Mouse (Mus musculus): ENCODE measurements around the gene Rhot2. TPM values are rescaled to one million over a fixed set of nuclear protein-coding genes. Genes with fewer than 3 reads are reported as not detected.
"Not testable (repeated sequence)": the region's sequence is repeated elsewhere in the genome, so short reads cannot be mapped to it uniquely, and the experiment has no call there.

Rhot2 gene
- polyA plus RNA-seq, 1 experiment from 2014 or later = 20.6 TPM

- Histone ChIP-seq H3K9ac (no peak overlapping the region), H3K36me3 (0 out of 2 replicates have a peak, but pooled peaks cover 1% of the 10 kb centered on the region), H3K27ac (no peak overlapping the region), H3K27me3 (no peaks in the 10 kb centered on the region), H3K4me3 (no peak overlapping the region), H3K4me1 (peaks cover 28% of the 10 kb centered on the region), H3K4me2 (no peak overlapping the region), H3K9me3 (no peaks in the 10 kb centered on the region)
- ATAC-seq (ENCODE audit: borderline replicate concordance, extremely low read depth, low FRiP score, low TSS enrichment) = no peak
- 82% methylated on average over 3 of the region's 3 CpGs for WGBS
Observed at GRCm38 (mm10) chr17:25872676-25873075, 28.0 kb upstream of the Rhot2 start.

GRCm38 (mm10) chr17:25871566-25871965, 26.9 kb upstream of the Rhot2 start:
- peaks cover 31% of the 10 kb centered on the region for H3K4me1 ChIP-seq
- not testable (repeated sequence) for ATAC-seq (ENCODE audit: borderline replicate concordance, extremely low read depth, low FRiP score, low TSS enrichment); H3K4me3 ChIP-seq; H3K36me3 ChIP-seq; H3K9me3 ChIP-seq; H3K4me2 ChIP-seq; H3K27me3 ChIP-seq; H3K27ac ChIP-seq; H3K9ac ChIP-seq

- no peaks in the 10 kb centered on the region for H3K27me3 ChIP-seq
- ATAC-seq (ENCODE audit: borderline replicate concordance, extremely low read depth, low FRiP score, low TSS enrichment) = no peak
- H3K27ac ChIP-seq = no peak overlapping the region
- no peaks in the 10 kb centered on the region for H3K9me3 ChIP-seq
- WGBS = 77% methylated on average over 2 of the region's 2 CpGs
- no peak overlapping the region for H3K4me2 ChIP-seq
- H3K4me3 ChIP-seq = no peak overlapping the region
- no peaks in the 10 kb centered on the region for H3K36me3 ChIP-seq
- no peak overlapping the region for H3K9ac ChIP-seq
- H3K4me1 ChIP-seq = peaks cover 22% of the 10 kb centered on the region
Observed at GRCm38 (mm10) chr17:25869954-25870353, 25.3 kb upstream of the Rhot2 start.

- no peak overlapping the region for H3K4me2 ChIP-seq
- no peak overlapping the region for H3K4me3 ChIP-seq
- no peak for ATAC-seq (ENCODE audit: borderline replicate concordance, extremely low read depth, low FRiP score, low TSS enrichment)
- 77% methylated on average over 8 of the region's 8 CpGs for WGBS
- H3K36me3 ChIP-seq = no peaks in the 10 kb centered on the region
- no peak overlapping the region for H3K27ac ChIP-seq
- peaks cover 22% of the 10 kb centered on the region for H3K4me1 ChIP-seq
- no peaks in the 10 kb centered on the region for H3K27me3 ChIP-seq
- no peaks in the 10 kb centered on the region for H3K9me3 ChIP-seq
- no peak overlapping the region for H3K9ac ChIP-seq
Observed at GRCm38 (mm10) chr17:25869498-25869897, 24.8 kb upstream of the Rhot2 start.

- no peaks in the 10 kb centered on the region for H3K9me3 ChIP-seq
- H3K27ac ChIP-seq = peak within 1 kb of the TSS; percentile 76
- H3K4me3 ChIP-seq = peak within 1 kb of the TSS; percentile 61
- peak within 1 kb of the TSS; percentile 99 for H3K4me2 ChIP-seq
- under 1% methylated on average over 24 of the region's 24 CpGs for WGBS
- peak; percentile 89 for ATAC-seq (ENCODE audit: borderline replicate concordance, extremely low read depth, low FRiP score, low TSS enrichment)
- H3K36me3 ChIP-seq = no peaks in the 10 kb centered on the region
- no peaks in the 10 kb centered on the region for H3K27me3 ChIP-seq
- peak within 1 kb of the TSS; percentile 63 for H3K9ac ChIP-seq
- H3K4me1 ChIP-seq = peaks cover 15% of the 10 kb centered on the region
Observed at GRCm38 (mm10) chr17:25868601-25869191, 24.0 kb upstream of the Rhot2 start, which contains the start of gene Mcrip2. Gene Mcrip2 (minus strand): TSS chr17:25868764.

- Histone ChIP-seq H3K9me3 (no peaks in the 10 kb centered on the region), H3K27me3 (no peaks in the 10 kb centered on the region), H3K4me1 (peaks cover 15% of the 10 kb centered on the region), H3K4me3 (peak overlapping the region; percentile 61), H3K4me2 (peak overlapping the region; percentile 99), H3K27ac (peak overlapping the region; percentile 76), H3K36me3 (no peaks in the 10 kb centered on the region), H3K9ac (peak overlapping the region; percentile 63)
- peak; percentile 50 for ATAC-seq (ENCODE audit: borderline replicate concordance, extremely low read depth, low FRiP score, low TSS enrichment)
- under 1% methylated on average over 42 of the region's 42 CpGs for WGBS
Observed at GRCm38 (mm10) chr17:25867836-25868600, 23.4 kb upstream of the Rhot2 start.

- peak overlapping the region; percentile 61 for H3K4me3 ChIP-seq
- peaks cover 15% of the 10 kb centered on the region for H3K4me1 ChIP-seq
- no peaks in the 10 kb centered on the region for H3K27me3 ChIP-seq
- no peak for ATAC-seq (ENCODE audit: borderline replicate concordance, extremely low read depth, low FRiP score, low TSS enrichment)
- peak overlapping the region; percentile 99 for H3K4me2 ChIP-seq
- H3K27ac ChIP-seq = no peak overlapping the region
- 14% methylated on average over 7 of the region's 7 CpGs for WGBS
- H3K9me3 ChIP-seq = no peaks in the 10 kb centered on the region
- H3K9ac ChIP-seq = peak overlapping the region; percentile 63; the same call in 1 of the 2 replicates
- H3K36me3 ChIP-seq = no peaks in the 10 kb centered on the region
Observed at GRCm38 (mm10) chr17:25867509-25867835, 22.8 kb upstream of the Rhot2 start.

GRCm38 (mm10) chr17:25866172-25866571, 21.5 kb upstream of the Rhot2 start:
- H3K9me3 ChIP-seq = no peaks in the 10 kb centered on the region
- peaks cover 21% of the 10 kb centered on the region for H3K4me1 ChIP-seq
- no peak for ATAC-seq (ENCODE audit: borderline replicate concordance, extremely low read depth, low FRiP score, low TSS enrichment)
- H3K4me3 ChIP-seq = no peak overlapping the region
- no peak overlapping the region for H3K27ac ChIP-seq
- H3K36me3 ChIP-seq = no peaks in the 10 kb centered on the region
- 98% methylated on average over 3 of the region's 3 CpGs for WGBS
- H3K27me3 ChIP-seq = no peaks in the 10 kb centered on the region
- H3K9ac ChIP-seq = no peak overlapping the region
- no peak overlapping the region for H3K4me2 ChIP-seq

GRCm38 (mm10) chr17:25865288-25865687, 20.6 kb upstream of the Rhot2 start:
- Histone ChIP-seq H3K9me3 (no peaks in the 10 kb centered on the region), H3K27me3 (no peaks in the 10 kb centered on the region), H3K36me3 (no peaks in the 10 kb centered on the region), H3K9ac (no peak overlapping the region), H3K4me1 (peaks cover 28% of the 10 kb centered on the region), H3K4me3 (no peak overlapping the region), H3K4me2 (no peak overlapping the region), H3K27ac (no peak overlapping the region)
- ATAC-seq (ENCODE audit: borderline replicate concordance, extremely low read depth, low FRiP score, low TSS enrichment) = no peak
- 83% methylated on average over 11 of the region's 11 CpGs for WGBS

GRCm38 (mm10) chr17:25864311-25864710, 19.7 kb upstream of the Rhot2 start:
- no peak overlapping the region for H3K27ac ChIP-seq
- no peak overlapping the region for H3K4me2 ChIP-seq
- no peaks in the 10 kb centered on the region for H3K36me3 ChIP-seq
- no peaks in the 10 kb centered on the region for H3K9me3 ChIP-seq
- ATAC-seq (ENCODE audit: borderline replicate concordance, extremely low read depth, low FRiP score, low TSS enrichment) = no peak
- no peaks in the 10 kb centered on the region for H3K27me3 ChIP-seq
- 93% methylated on average over 14 of the region's 14 CpGs for WGBS
- peaks cover 31% of the 10 kb centered on the region for H3K4me1 ChIP-seq
- no peak overlapping the region for H3K4me3 ChIP-seq
- no peak overlapping the region for H3K9ac ChIP-seq

GRCm38 (mm10) chr17:25863681-25864080, 19.0 kb upstream of the Rhot2 start:
- Histone ChIP-seq H3K27me3 (no peaks in the 10 kb centered on the region), H3K27ac (no peak overlapping the region), H3K9me3 (no peaks in the 10 kb centered on the region), H3K4me2 (no peak overlapping the region), H3K9ac (no peak overlapping the region), H3K4me3 (no peak overlapping the region), H3K36me3 (no peaks in the 10 kb centered on the region), H3K4me1 (peaks cover 26% of the 10 kb centered on the region)
- 82% methylated on average over 6 of the region's 6 CpGs for WGBS
- ATAC-seq (ENCODE audit: borderline replicate concordance, extremely low read depth, low FRiP score, low TSS enrichment) = no peak

Data from lung, embryonic 15.5 days (tissue).